Mouse (Mus musculus) WW6 (cell line): ENCODE results near the gene Preb.

Source experiments
- DNase-seq: peaks from one replicate; pipeline ENCODE4 v3.0.0-alpha.2; 2013; ENCODE audit warnings: low read depth, low spot score

Preb gene

GRCm38 (mm10) chr5:30921256-30922033, 38.7 kb downstream of the Preb start, which contains the start of gene Khk:
Khk (plus strand) TSS chr5:30921431.
- DNase-seq: peak; percentile 70

- no peak for DNase-seq
Observed at GRCm38 (mm10) chr5:30920621-30921020, 39.5 kb downstream of the Preb start.

GRCm38 (mm10) chr5:30919831-30920614, 40.1 kb downstream of the Preb start:
- no peak for DNase-seq

GRCm38 (mm10) chr5:30918691-30919090, 41.5 kb downstream of the Preb start:
- DNase-seq: no peak

DNA sequence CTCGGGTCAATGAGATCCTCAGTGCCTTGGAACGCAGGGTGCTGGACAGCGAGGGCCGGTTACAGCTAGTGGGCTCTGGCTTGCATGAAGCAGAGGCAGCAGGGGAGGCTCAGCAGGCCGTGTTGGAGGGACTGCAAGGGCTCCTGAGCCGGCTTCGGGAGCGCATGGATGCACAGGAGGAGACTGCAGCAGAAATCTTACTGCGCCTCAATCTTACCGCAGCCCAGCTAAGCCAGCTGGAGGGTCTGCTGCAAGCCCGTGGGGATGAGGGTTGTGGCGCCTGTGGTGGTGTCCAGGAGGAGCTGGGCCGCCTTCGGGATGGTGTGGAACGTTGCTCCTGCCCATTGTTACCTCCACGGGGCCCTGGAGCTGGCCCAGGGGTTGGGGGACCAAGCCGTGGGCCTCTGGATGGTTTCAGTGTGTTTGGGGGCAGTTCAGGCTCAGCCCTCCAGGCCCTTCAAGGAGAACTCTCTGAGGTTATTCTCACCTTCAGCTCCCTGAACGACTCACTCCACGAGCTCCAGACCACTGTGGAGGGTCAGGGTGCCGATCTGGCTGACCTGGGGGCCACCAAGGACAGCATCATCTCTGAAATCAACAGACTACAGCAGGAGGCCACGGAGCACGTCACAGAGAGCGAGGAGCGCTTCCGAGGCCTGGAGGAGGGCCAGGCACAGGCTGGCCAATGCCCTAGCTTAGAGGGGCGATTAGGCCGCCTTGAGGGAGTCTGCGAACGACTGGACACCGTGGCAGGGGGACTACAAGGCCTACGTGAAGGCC, 42.1 kb downstream of the Preb start:
- DNase-seq: no peak

GRCm38 (mm10) chr5:30917348-30917747, 42.8 kb downstream of the Preb start:
- no peak for DNase-seq

- DNase-seq: no peak
Observed at GRCm38 (mm10) chr5:30916841-30917240, 43.3 kb downstream of the Preb start.

DNA sequence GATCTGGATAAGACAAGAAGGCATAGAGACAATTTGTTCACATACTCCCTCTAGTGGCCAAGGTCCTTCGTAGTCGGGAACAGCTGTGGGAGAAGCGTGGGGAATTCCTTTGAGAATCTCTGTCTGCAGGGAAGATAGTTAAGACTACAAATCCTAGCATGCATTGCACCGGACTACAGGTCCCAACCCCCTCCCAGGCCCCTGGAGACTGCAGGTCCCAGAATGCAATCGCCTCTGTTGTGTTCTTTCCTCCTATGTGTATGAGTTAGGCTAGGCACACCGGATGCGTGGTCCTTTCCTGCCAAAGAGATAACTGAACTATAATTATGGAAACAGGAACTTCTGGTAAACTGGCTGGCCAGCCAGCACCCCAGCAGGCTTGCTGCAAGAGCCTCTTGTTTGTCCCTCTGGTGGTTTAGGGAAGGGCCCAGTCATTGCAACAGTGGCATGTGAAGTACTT, 44.2 kb downstream of the Preb start:
- DNase-seq: peak; percentile 84

DNA sequence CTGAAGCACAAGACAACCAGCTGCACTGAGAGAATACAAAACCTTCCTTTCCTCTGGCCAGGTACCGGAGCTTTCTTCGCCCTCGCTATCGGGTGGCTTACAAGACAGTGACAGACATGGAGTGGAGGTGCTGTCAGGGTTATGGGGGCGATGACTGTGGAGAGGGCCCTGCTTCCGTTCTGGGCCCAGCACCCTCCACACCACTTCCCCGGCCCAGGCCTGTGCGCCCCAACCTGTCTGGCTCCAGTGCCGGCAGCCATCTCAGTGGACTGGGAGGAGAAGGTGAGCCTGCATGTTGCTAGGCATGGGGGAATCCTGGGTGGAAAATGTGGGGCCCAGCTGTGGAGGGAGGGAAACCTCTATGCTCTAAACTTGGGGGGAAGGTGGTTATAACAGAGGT, 44.7 kb downstream of the Preb start:
- DNase-seq: no peak

DNA sequence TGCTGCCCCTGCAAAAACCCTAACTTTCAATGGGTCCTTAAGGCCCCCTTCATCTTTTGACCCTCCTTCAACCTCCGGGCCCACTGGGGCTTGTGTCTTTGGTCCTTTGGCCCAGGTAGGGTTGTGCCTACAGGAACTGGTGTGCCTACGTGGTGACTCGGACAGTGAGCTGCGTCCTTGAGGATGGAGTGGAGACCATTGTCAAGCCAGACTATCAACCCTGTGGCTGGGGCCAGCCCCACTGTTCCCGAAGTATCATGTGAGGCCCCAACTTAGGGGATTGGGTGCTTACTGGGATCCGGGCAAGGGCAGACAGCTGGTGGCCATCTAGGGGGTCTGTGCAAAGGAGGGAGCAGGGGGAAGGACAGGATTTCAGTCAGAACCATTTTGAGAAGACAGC, 45.3 kb downstream of the Preb start:
- no peak for DNase-seq

DNA sequence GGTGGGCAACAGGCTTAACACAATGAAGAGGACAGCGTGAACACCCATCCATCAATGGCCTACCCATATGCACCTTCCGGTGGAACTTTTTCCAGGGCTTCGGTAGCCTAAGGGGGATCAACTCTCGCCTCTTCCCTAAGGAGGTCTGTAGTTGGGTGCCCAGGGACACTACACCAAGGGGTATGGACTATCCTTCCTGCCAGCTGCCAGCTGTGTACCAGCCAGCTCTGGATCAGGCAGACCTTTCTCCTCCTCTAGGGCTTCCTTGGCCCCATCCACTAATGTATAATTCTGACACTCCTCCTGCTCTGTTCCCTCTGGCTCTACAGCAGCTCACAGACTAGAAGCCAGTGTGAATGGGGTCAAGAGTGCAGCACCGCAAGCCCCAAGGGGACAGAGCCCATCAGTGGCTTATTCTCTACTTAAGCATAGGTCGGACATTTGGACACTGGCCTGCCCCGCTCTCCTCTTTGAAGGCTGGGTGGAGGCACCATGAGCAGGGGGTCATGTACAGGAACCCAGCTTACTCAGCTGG, 46.0 kb downstream of the Preb start:
- no peak for DNase-seq

- DNase-seq: no peak
Observed at GRCm38 (mm10) chr5:30913060-30913841, 46.9 kb downstream of the Preb start, which contains the start of gene Emilin1. Emilin1 (plus strand) TSS chr5:30913402.

GRCm38 (mm10) chr5:30912156-30912555, 48.0 kb downstream of the Preb start:
- DNase-seq: no peak

DNA sequence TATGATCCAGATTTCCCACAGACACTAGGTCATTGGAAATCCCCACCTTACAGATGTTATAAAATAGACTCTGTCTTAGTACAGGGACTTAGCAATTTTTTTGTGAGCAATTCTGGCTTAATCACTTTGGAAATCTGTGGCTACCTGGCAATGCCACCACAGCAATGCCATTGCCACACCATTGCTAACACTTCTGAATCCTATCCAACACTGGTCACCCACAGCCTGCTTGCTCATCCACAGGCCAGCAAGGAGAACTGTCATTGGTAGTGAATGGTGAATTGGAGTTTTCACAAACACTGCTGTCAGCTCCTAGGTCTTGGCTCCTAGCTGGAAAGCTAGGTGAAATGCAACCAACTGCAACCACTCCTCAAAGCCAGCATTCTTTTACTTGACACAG, 49.7 kb downstream of the Preb start:
- DNase-seq: no peak

DNA sequence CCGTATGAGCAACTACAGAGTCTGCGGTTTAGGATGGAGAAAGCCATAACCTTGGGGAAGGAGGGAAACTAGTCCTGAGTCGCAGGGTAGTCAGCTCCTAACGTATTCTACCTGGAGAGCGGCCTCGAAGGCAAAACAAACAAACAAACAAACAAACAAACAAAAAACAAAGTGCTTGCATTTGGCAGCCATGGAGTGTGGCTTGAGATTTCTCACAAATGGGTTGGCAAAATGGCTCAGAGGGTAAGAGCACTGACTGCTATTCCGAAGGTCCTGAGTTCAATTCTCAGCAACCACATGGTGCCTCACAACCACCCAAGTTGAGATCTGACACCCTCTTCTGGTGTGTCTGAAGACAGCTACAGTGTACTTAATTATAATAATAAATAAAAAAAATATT, 50.3 kb downstream of the Preb start:
- no peak for DNase-seq

DNA sequence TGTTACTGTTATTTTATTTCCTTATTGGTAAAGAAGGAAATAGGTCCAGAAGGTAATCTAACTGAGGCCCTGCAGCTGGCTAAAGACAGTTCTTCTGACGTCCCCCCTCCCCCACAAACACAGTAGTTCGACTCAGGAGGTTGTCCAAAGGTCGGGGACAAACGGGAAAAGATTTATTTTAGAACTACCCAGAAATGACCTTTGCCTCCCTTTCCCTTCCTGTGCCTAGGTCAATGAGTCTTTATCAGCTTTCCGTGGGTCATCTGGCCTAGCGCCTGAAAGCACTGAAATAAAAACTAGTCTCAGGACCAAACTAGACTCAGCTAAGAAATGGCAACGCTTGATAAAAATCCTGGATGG, 50.9 kb downstream of the Preb start:
- no peak for DNase-seq

DNA sequence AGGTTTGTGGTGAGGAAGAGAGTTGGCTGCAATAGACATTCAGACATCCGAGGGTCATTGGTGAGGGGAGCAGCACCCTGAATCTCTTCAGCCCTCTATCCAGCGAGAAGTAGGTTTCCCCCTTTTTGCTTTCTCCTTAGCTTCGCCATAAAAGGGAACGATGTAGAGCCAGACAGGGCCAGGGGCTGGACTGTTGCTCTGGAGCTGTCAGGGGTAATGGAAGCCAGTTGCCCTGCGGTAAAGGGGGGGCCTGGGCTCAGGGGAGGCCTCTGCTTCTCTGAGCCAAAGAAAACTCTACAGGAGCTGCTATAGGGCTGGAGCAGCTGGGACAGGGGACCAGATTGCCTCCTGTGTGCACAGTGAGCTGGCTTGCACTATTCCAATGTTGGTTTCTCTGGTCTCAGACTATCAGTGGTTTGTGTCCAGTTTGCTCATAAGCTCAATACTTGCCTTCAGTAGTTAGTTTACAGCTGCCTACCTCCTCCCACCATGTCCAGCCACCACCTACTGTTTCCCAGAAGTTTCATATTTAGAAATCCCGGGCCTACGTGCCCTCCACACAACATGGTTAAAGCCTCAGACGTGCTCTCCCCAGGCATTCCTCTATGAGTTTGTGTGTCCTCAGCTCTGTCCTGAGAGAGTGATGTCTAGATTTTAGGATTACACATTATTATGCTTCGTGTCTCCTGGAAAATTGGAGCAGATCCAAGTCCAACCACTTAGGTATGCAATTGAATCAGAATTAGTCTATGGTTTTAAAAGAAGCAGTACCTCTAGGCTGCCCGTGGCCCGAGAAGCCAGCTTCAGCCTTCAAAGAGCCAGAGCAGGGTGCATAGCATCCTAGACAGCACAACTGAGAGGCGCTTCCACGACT, 51.5 kb downstream of the Preb start:
- DNase-seq: no peak

DNA sequence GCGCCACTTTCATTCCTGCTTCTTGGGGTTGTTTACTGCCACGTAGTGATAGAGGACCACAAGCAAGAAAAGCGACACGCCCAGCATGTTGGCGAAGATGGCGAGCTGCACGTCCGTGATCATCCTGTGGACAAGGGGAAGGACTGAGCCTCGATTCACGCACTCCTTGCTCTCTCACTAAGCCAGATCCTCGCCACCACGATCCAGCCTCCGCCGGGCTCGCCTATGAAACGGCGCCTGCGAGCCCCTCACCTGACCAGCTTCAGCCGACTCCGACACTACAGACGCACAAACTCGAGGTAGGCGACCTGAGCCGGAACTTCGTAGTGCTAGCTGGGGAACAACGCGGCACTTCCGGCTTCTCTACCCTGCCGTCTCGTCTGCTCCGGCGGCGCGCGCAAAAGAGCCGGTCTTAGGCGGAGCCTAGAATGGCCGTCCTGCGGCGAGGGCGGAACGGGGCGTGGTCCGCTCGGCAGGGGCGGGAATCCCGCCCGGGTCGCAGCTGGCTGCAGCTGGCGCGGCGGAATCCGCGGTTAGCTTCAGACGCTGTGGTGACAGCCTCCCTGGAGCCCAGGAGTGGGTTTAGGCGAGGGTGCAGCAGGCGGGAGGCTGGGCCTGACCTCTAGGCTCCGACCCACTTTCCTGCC, 52.6 kb downstream of the Preb start, which contains the start of gene Ost4:
Ost4 (minus strand) TSS at position 376 of the 647 bp plus-strand sequence.
- DNase-seq: peak; percentile 94

DNA sequence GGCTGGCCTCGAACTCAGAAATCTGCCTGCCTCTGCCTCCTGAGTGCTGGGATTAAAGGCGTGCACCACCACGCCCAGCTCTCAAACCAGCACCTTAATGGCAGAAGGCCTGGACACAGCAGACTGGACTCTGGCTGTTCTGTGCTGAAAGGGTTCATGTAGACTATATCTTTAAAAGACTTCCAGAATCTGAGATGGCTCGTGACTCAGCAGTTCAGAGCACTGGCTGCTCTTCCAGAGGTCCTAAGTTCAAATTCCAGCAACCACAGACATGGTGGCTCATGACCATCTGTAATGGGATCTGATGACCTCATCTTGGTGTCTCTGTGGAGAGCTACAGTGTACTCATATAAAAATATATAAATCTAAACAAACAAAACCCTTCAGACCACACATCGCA, 58.3 kb downstream of the Preb start:
- DNase-seq: no peak
